Comparison of ENCODE assay signal across 8 mouse cellular contexts in the genomic region with DNA sequence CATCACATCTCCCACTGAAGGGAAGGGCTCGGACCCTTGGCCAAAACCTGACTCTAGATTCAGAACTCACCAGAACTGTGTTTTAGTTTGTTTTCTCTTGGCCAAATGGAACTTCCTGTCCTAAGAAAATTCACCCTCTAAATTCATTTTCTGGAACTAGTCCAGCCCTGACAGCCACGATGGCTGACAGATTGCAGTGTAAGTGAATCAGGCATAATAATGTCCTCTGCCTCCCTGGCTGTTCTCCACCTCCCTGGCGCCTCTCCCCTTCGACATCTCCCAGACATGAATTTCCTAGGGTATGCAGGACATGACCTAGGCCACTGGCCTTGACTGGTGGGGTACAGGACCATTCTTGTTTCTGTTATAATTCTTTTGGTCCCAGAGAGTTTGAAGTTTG. TPM values are rescaled to one million over a fixed set of nuclear protein-coding genes. Genes with fewer than 3 reads are reported as not detected.
DNase-seq lines count a peak whose midpoint lies in the region; ATAC-seq and TF ChIP-seq lines count a peak whose summit lies in the region.

No protein-coding gene starts in this region.

- H3K27me3 ChIP-seq in liver, adult 2 months (ENCODE audit: control insufficient read depth, insufficient read depth, low read length), result no peaks in the 10 kb centered on the region
- H3K27me3 ChIP-seq in liver, embryonic 12.5 days (replicated peaks), result no peaks in the 10 kb centered on the region

- no peak overlapping the region for H3K9ac ChIP-seq in liver, adult 2 months (ENCODE audit: low read depth, low read length)
- H3K9ac ChIP-seq in liver, embryonic 12.5 days, result no peak overlapping the region

- no peaks in the 10 kb centered on the region for H3K36me3 ChIP-seq in liver, adult 2 months (ENCODE audit: control insufficient read depth, insufficient read depth, low read length)
- peaks cover 23% of the 10 kb centered on the region for H3K36me3 ChIP-seq in liver, embryonic 12.5 days

- no peaks in the 10 kb centered on the region for H3K4me1 ChIP-seq in liver, adult 2 months (ENCODE audit: control insufficient read depth, insufficient read depth, low read length)
- H3K4me1 ChIP-seq in liver, embryonic 12.5 days, result peaks cover 6% of the 10 kb centered on the region

- TF ChIP-seq CTCF in liver, adult 2 months (IDR thresholded peaks at IDR 0.05; ENCODE audit: low read depth, low read length), result no peak

- H3K9me3 ChIP-seq in liver, embryonic 12.5 days (replicated peaks), result no peaks in the 10 kb centered on the region

- DNase-seq in cerebellum, postnatal 14 days, result peak; percentile 53 to 61
- peak; percentile 18 for DNase-seq in liver, adult 2 months (ENCODE audit: extremely low read depth, low read depth, low spot score)
- peak; percentile 48 for DNase-seq in kidney, adult 9 months
- DNase-seq in skeletal muscle tissue, adult 2 months (ENCODE audit: low read depth, low spot score), result peak; percentile 38
- DNase-seq in B cell, adult 2 months, result no peak
- no peak for DNase-seq in right cerebral cortex, postnatal 4 days

- no peak for TF ChIP-seq POLR2A in liver, adult 2 months (IDR thresholded peaks at IDR 0.05; ENCODE audit: extremely low read depth, insufficient read depth, low read length)

- no peak for ATAC-seq in cerebellum, adult (ENCODE audit: insufficient number of reproducible peaks, low FRiP score, low TSS enrichment)
- ATAC-seq in liver, embryonic 12.5 days, result no peak

- no peak overlapping the region for H3K4me2 ChIP-seq in liver, embryonic 12.5 days

- no peak overlapping the region for H3K4me3 ChIP-seq in liver, adult 2 months (ENCODE audit: insufficient read depth, low read depth, low read length)
- no peak overlapping the region for H3K4me3 ChIP-seq in liver, embryonic 12.5 days

- H3K27ac ChIP-seq in liver, adult 2 months (replicated peaks; ENCODE audit: insufficient read depth, low read depth, low read length), result no peak overlapping the region
- H3K27ac ChIP-seq in liver, embryonic 12.5 days, result no peak overlapping the region

- 67% methylated on average over 4 of the region's 4 CpGs for WGBS in liver, adult 2 months
- 62% methylated on average over 4 of the region's 4 CpGs for WGBS in liver, embryonic 12.5 days (ENCODE audit: insufficient replicate concordance)

- H3K79me2 ChIP-seq in liver, adult 2 months (ENCODE audit: control insufficient read depth, insufficient read depth, low read length), result no peaks in the 10 kb centered on the region

RNA-seq across cellular contexts. Expression of a gene that starts 32.0 kb away (rescaled TPM):
- 17.1 and 20.9 TPM in 2 replicates for total RNA-seq in liver, adult 2 months (2014; rRNA removed)
- polyA plus RNA-seq in liver, adult 2 months (2012; rRNA removed), result 27.2 and 29.5 TPM in 2 replicates
- 50.4 and 53.6 TPM in 2 replicates for polyA plus RNA-seq in liver, embryonic 12.5 days (2016; fragmentation: Nextera tagmentation; extraction: Ambion mirVana)

Comparison
In these comparisons a context has a peak if more than half of its experiments do, and no peak if none do; other contexts are left out.
1. DNase-seq: peak in cerebellum, postnatal 14 days (2 of 2), liver, adult 2 months (single experiment), kidney, adult 9 months (single experiment) and skeletal muscle tissue, adult 2 months (single experiment); none in B cell, adult 2 months (0 of 2) and right cerebral cortex, postnatal 4 days (single experiment).